Mouse (Mus musculus) CH12.LX (cell line): ENCODE results near the gene Pkd2l1.

Experiments
- CHD1 ChIP-seq: IDR thresholded peaks from 2 replicates; pipeline ENCODE4 v1.6.1; 2012; ENCODE audit warnings: low read depth, low read length, improper control_type of control experiment, inconsistent platforms
- CTCF ChIP-seq, 2 experiments: IDR thresholded peaks in 1 of 2; conservative IDR thresholded peaks in 1 of 2; 2 replicates each; pipeline ENCODE4 v1.5.1; 2011 to 2012; ENCODE audit warnings: low read depth in 2 of 2, low read length in 2 of 2, improper control_type of control experiment in 1 of 2, inconsistent platforms in 1 of 2, mild to moderate bottlenecking in 1 of 2, moderate library complexity in 1 of 2
- MEF2A ChIP-seq: IDR thresholded peaks from 2 replicates; pipeline ENCODE4 v1.6.1; 2014; ENCODE audit warnings: low read depth, mild to moderate bottlenecking, inconsistent platforms, low read length, improper control_type of control experiment, borderline replicate concordance
- MYC ChIP-seq: IDR thresholded peaks from 2 replicates; pipeline ENCODE4 v1.6.1; 2011; ENCODE audit warnings: low read depth, mild to moderate bottlenecking, improper control_type of control experiment, low read length
- NELFE ChIP-seq: IDR thresholded peaks from 2 replicates; pipeline ENCODE4 v1.6.1; 2011; ENCODE audit warnings: low read depth, low read length, improper control_type of control experiment
- NRF1 ChIP-seq: IDR thresholded peaks from 2 replicates; pipeline ENCODE4 v1.6.1; 2014; ENCODE audit warnings: low read depth, mild to moderate bottlenecking, inconsistent platforms, low read length, improper control_type of control experiment, moderate library complexity
- TBP ChIP-seq: conservative IDR thresholded peaks from 2 replicates; pipeline ENCODE4 v1.6.1; 2011; ENCODE audit warnings: low read depth, low read length, improper control_type of control experiment
- ZNF384 ChIP-seq: IDR thresholded peaks from 2 replicates; pipeline ENCODE4 v1.6.1; 2012; ENCODE audit warnings: low read depth, low read length, improper control_type of control experiment, inconsistent platforms

DNA sequence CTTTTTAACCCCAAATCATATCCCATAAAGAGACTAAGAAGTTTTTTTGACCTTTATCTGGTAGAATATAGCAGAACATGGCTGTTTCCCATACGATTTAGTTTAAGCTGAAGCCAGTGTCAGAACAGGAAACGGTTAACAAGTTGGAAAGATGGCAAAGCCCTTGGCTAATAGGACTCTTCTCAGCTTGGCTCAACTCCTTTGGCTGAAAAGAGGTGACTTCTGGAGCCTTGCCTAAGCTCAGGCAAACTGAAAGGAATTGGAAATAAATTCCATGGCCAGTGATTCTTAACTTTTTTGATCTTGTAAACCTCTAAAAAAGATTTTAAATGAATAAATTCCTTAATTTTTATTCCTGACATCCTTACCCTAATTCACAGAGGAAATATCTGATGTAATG is 37.5 kb upstream of the Pkd2l1 start:
- TF ChIP-seq MEF2A (no peak), CTCF (conservative IDR thresholded peaks at IDR 0.05 in 1 of 2, IDR thresholded peaks at IDR 0.05 in 1 of 2; ENCODE audit: low read depth in 2 of 2, low read length in 2 of 2) (no peak), TBP (no peak), NELFE (no peak), ZNF384 (no peak), NRF1 (no peak), MYC (no peak), CHD1 (no peak)
